Mouse (Mus musculus) midbrain, embryonic 11.5 days (tissue): ENCODE measurements around the gene Vax1. TPM values are rescaled to one million over a fixed set of nuclear protein-coding genes. Genes with fewer than 3 reads are reported as not detected.

Source experiments
- ATAC-seq: fragments of 200-750 bp; cut with Nextera tagmentation; 2 replicates; pipeline ENCODE4 v1.8.0; 2017; ENCODE audit warnings: moderate TSS enrichment, moderate library complexity; ENCODE audit not compliant: low FRiP score
- DNase-seq: peaks from one replicate; pipeline ENCODE4 v3.0.0; 2015; ENCODE audit warnings: low spot score; ENCODE audit errors: missing footprints
- H3K27ac ChIP-seq: fragments of 300-500 bp; sonication (generic); 2 replicates; pipeline ENCODE4 v1.5.1; 2014; ENCODE audit warnings: low read depth, low read length
- H3K27me3 ChIP-seq: fragments of 300-500 bp; sonication (generic); 2 replicates; pipeline ENCODE4 v1.6.1; 2014; ENCODE audit warnings: mild to moderate bottlenecking, low read length, moderate library complexity, mixed read lengths; ENCODE audit not compliant: control insufficient read depth, insufficient read depth
- H3K36me3 ChIP-seq: fragments of 300-500 bp; sonication (generic); 2 replicates; pipeline ENCODE4 v1.6.1; 2014; ENCODE audit warnings: mild to moderate bottlenecking, low read length, moderate library complexity, mixed read lengths; ENCODE audit not compliant: control insufficient read depth, insufficient read depth
- H3K4me1 ChIP-seq: fragments of 300-500 bp; sonication (generic); 2 replicates; pipeline ENCODE4 v1.6.1; 2014; ENCODE audit warnings: low read length; ENCODE audit not compliant: control insufficient read depth, insufficient read depth
- H3K4me2 ChIP-seq: fragments of 300-500 bp; sonication (generic); 2 replicates; pipeline ENCODE4 v1.6.1; 2014; ENCODE audit warnings: mild to moderate bottlenecking, moderate library complexity
- H3K4me3 ChIP-seq: fragments of 300-500 bp; sonication (generic); 2 replicates; pipeline ENCODE4 v1.5.1; 2014; ENCODE audit warnings: low read depth, low read length
- H3K9ac ChIP-seq: fragments of 300-500 bp; sonication (generic); 2 replicates; pipeline ENCODE4 v1.6.1; 2014; ENCODE audit warnings: low read length
- H3K9me3 ChIP-seq: fragments of 300-500 bp; sonication (generic); 2 replicates; pipeline ENCODE4 v1.6.1; 2016; ENCODE audit warnings: low read length; ENCODE audit not compliant: control insufficient read depth
- WGBS: fragments of 180-500 bp; shearing (Covaris S2); extraction: QIAGEN DNeasy Blood & Tissue Kit; methylation state at CpG from one replicate; pipeline ENCODE4 v1.1.7; 2014; 5-methylcytosine and 5-hydroxymethylcytosine counted together
- polyA plus RNA-seq: library from polyadenylated mRNA; unstranded; fragments of >200 nt; fragmentation: Nextera tagmentation; extraction: Ambion mirVana; gene quantifications from 2 replicates; pipeline ENCODE4 v1.2.1, GENCODE M21; 2014

The Vax1 gene
- polyA plus RNA-seq, 1 experiment from 2014 or later, result 0.18 TPM

- no peak overlapping the region for H3K4me3 ChIP-seq
- peaks cover 10% of the 10 kb centered on the region for H3K4me1 ChIP-seq
- no peak overlapping the region for H3K4me2 ChIP-seq
- 4% methylated on average over 2 of the region's 2 CpGs for WGBS
- H3K36me3 ChIP-seq, result no peaks in the 10 kb centered on the region
- no peaks in the 10 kb centered on the region for H3K9me3 ChIP-seq
- H3K9ac ChIP-seq, result no peak overlapping the region
- DNase-seq (no peak), ATAC-seq (no peak)
- H3K27me3 ChIP-seq, result peaks cover 9% of the 10 kb centered on the region
- H3K27ac ChIP-seq, result no peak overlapping the region
Observed at GRCm38 (mm10) chr19:59134916-59135315, 34.9 kb downstream of the Vax1 start.

- Histone ChIP-seq H3K27me3 (peaks cover 7% of the 10 kb centered on the region), H3K9ac (no peak overlapping the region), H3K9me3 (no peaks in the 10 kb centered on the region), H3K4me2 (0 out of 2 replicates have a peak overlapping the region, but pooled peaks have one; percentile 6), H3K4me1 (peaks cover 10% of the 10 kb centered on the region), H3K27ac (no peak overlapping the region), H3K4me3 (no peak overlapping the region), H3K36me3 (no peaks in the 10 kb centered on the region)
- DNase-seq (peak; percentile 92), ATAC-seq (peak; percentile 55; the same call in 1 of the 2 replicates)
- WGBS, result 11% methylated on average over 11 of the region's 11 CpGs
Observed at GRCm38 (mm10) chr19:59133202-59133601, 36.7 kb downstream of the Vax1 start.

GRCm38 (mm10) chr19:59129671-59130070, 40.2 kb downstream of the Vax1 start:
- 69% methylated on average over 2 of the region's 2 CpGs for WGBS
- H3K9ac ChIP-seq, result no peak overlapping the region
- no peaks in the 10 kb centered on the region for H3K36me3 ChIP-seq
- H3K4me3 ChIP-seq, result no peak overlapping the region
- peaks cover 7% of the 10 kb centered on the region for H3K27me3 ChIP-seq
- H3K4me1 ChIP-seq, result peaks cover 6% of the 10 kb centered on the region
- H3K4me2 ChIP-seq, result no peak overlapping the region
- ATAC-seq (no peak), DNase-seq (peak; percentile 81)
- H3K27ac ChIP-seq, result no peak overlapping the region
- H3K9me3 ChIP-seq, result no peaks in the 10 kb centered on the region

- H3K9me3 ChIP-seq, result no peaks in the 10 kb centered on the region
- no peak overlapping the region for H3K4me3 ChIP-seq
- H3K9ac ChIP-seq, result no peak overlapping the region
- WGBS, result 81% methylated on average over 8 of the region's 8 CpGs
- H3K4me1 ChIP-seq, result peaks cover 6% of the 10 kb centered on the region
- H3K27me3 ChIP-seq, result peaks cover 7% of the 10 kb centered on the region
- no peak overlapping the region for H3K4me2 ChIP-seq
- H3K27ac ChIP-seq, result no peak overlapping the region
- DNase-seq, result peak; percentile 4
- H3K36me3 ChIP-seq, result no peaks in the 10 kb centered on the region
- no peak for ATAC-seq
Observed at GRCm38 (mm10) chr19:59128531-59129204, 41.2 kb downstream of the Vax1 start.

GRCm38 (mm10) chr19:59127424-59127823, 42.4 kb downstream of the Vax1 start:
- H3K4me3 ChIP-seq, result no peak overlapping the region
- no peak overlapping the region for H3K4me2 ChIP-seq
- H3K27me3 ChIP-seq, result peaks cover 7% of the 10 kb centered on the region
- no peak overlapping the region for H3K9ac ChIP-seq
- H3K9me3 ChIP-seq, result no peaks in the 10 kb centered on the region
- H3K4me1 ChIP-seq, result no peaks in the 10 kb centered on the region
- H3K36me3 ChIP-seq, result no peaks in the 10 kb centered on the region
- ATAC-seq (no peak), DNase-seq (peak; percentile 57)
- H3K27ac ChIP-seq, result no peak overlapping the region
- 88% methylated on average over 3 of the region's 3 CpGs for WGBS

Other genes with a start within 250 kb of the Vax1 start
- 0.39 and 0.45 TPM in 2 replicates for gene Eno4, start 226.6 kb downstream of the Vax1 start, polyA plus RNA-seq
- 9.3 and 10.6 TPM in 2 replicates for gene Hspa12a, start 226.4 kb downstream of the Vax1 start, polyA plus RNA-seq
- gene Shtn1, start 94.0 kb downstream of the Vax1 start, polyA plus RNA-seq, result 1.4 and 2.7 TPM in 2 replicates
- gene Kcnk18, start 49.2 kb upstream of the Vax1 start, polyA plus RNA-seq, result not detected in 2 replicates
- 16.0 and 19.0 TPM in 2 replicates for gene Slc18a2, start 90.8 kb upstream of the Vax1 start, polyA plus RNA-seq
- gene Rps12-ps3, start 152.2 kb upstream of the Vax1 start, polyA plus RNA-seq, result 15.1 and 25.5 TPM in 2 replicates
- gene Pdzd8, start 175.7 kb upstream of the Vax1 start, polyA plus RNA-seq, result 12.9 and 13.4 TPM in 2 replicates